Mouse (Mus musculus) activated CD4-positive, CD25-positive, alpha-beta regulatory T cell, adult 4 months (primary cell): ENCODE results near the gene Tfpi. TPM values are rescaled to one million over a fixed set of nuclear protein-coding genes. Genes with fewer than 3 reads are reported as not detected.
"Not testable (repeated sequence)": the region's sequence is repeated elsewhere in the genome, so short reads cannot be mapped to it uniquely, and the experiment has no call there.

Source experiments
- ATAC-seq: one replicate; pipeline ENCODE4 v1.8.0; 2017
- polyA plus RNA-seq, 2 experiments: library from polyadenylated mRNA; unstranded; fragments of 100-300 nt; shearing (Covaris generic); gene quantifications; one replicate each; pipeline ENCODE4 v1.2.1; 2017

The Tfpi gene
- polyA plus RNA-seq, 2 experiments from 2014 or later, result 1.4 to 6.1 TPM

- no peak for ATAC-seq
These were observed 2.5 kb downstream of the Tfpi start for GRCm38 (mm10) chr2:84473941-84474530.

GRCm38 (mm10) chr2:84467391-84467790 is 9.2 kb downstream of the Tfpi start:
- no peak for ATAC-seq

- ATAC-seq, result no peak
These were observed 11.6 kb downstream of the Tfpi start for GRCm38 (mm10) chr2:84464956-84465355.

GRCm38 (mm10) chr2:84462411-84462810 is 14.2 kb downstream of the Tfpi start:
- no peak for ATAC-seq

GRCm38 (mm10) chr2:84459651-84460177 is 16.9 kb downstream of the Tfpi start:
- ATAC-seq, result no peak

GRCm38 (mm10) chr2:84457221-84457620 is 19.4 kb downstream of the Tfpi start:
- ATAC-seq, result no peak

- ATAC-seq, result peak; percentile 90
These were observed 21.3 kb downstream of the Tfpi start for GRCm38 (mm10) chr2:84455236-84455799.

GRCm38 (mm10) chr2:84454551-84455235 is 21.9 kb downstream of the Tfpi start:
- peak; percentile 30 for ATAC-seq

GRCm38 (mm10) chr2:84454051-84454450 is 22.5 kb downstream of the Tfpi start:
- peak; percentile 75 for ATAC-seq

- no peak for ATAC-seq
These were observed 31.1 kb downstream of the Tfpi start for GRCm38 (mm10) chr2:84445499-84445898.

- no peak for ATAC-seq
These were observed 34.6 kb downstream of the Tfpi start for GRCm38 (mm10) chr2:84441940-84442339.

GRCm38 (mm10) chr2:84429724-84430123 is 46.9 kb downstream of the Tfpi start:
- peak; percentile 55 for ATAC-seq

- ATAC-seq, result no peak
These were observed 47.7 kb downstream of the Tfpi start for GRCm38 (mm10) chr2:84428836-84429235.

GRCm38 (mm10) chr2:84426531-84426930 is 50.0 kb downstream of the Tfpi start:
- ATAC-seq, result no peak

GRCm38 (mm10) chr2:84425138-84425537 is 51.4 kb downstream of the Tfpi start, which contains the start of gene Calcrl:
Gene Calcrl, minus strand, starts transcription at chr2:84425411.
- ATAC-seq, result peak; percentile 97

- no peak for ATAC-seq
These were observed 60.1 kb downstream of the Tfpi start for GRCm38 (mm10) chr2:84416501-84416900.

- ATAC-seq, result no peak
These were observed 66.6 kb downstream of the Tfpi start for GRCm38 (mm10) chr2:84409796-84410592.

GRCm38 (mm10) chr2:84404834-84405233 is 71.7 kb downstream of the Tfpi start:
- no peak for ATAC-seq

- ATAC-seq, result no peak
These were observed 73.9 kb downstream of the Tfpi start for GRCm38 (mm10) chr2:84402713-84403112.

- no peak for ATAC-seq
These were observed 80.0 kb downstream of the Tfpi start for GRCm38 (mm10) chr2:84396557-84396956.

- ATAC-seq, result no peak
These were observed 83.3 kb downstream of the Tfpi start for GRCm38 (mm10) chr2:84393236-84393635.

GRCm38 (mm10) chr2:84389075-84389474 is 87.5 kb downstream of the Tfpi start:
- ATAC-seq, result no peak

GRCm38 (mm10) chr2:84388537-84388936 is 88.0 kb downstream of the Tfpi start:
- not testable (repeated sequence) for ATAC-seq
